ENCODE assay signal across 17 mouse cellular contexts in genomic region chr2:45070612-45071276, GRCm38 (mm10). TPM values are rescaled to one million over a fixed set of nuclear protein-coding genes. Genes with fewer than 3 reads are reported as not detected.
DNase-seq lines count a peak whose midpoint lies in the region; ATAC-seq and TF ChIP-seq lines count a peak whose summit lies in the region.
"Had no signal": no experiment of that assay in that cellular context is flagged by ENCODE, and none has a peak within 500 bp of the region (broad histone marks: within the 10 kb centered on the region; RNA-seq: fewer than 3 reads in every experiment).

No protein-coding gene starts in this region.

- no peaks in the 10 kb centered on the region for H3K27me3 ChIP-seq in kidney, embryonic 16.5 days (ENCODE audit: insufficient read depth, low read length)
- H3K27me3 ChIP-seq in kidney, adult 2 months (replicated peaks; ENCODE audit: control insufficient read depth, insufficient read depth, low read length): no peaks in the 10 kb centered on the region
- H3K27me3 ChIP-seq: embryonic facial prominence, embryonic 12.5 days; liver, embryonic 15.5 days had no signal

- H3K9me3 ChIP-seq in kidney, embryonic 16.5 days (ENCODE audit: low read length): no peaks in the 10 kb centered on the region
- H3K9me3 ChIP-seq: embryonic facial prominence, embryonic 12.5 days; liver, embryonic 15.5 days had no signal

- H3K4me3 ChIP-seq in kidney, embryonic 16.5 days (ENCODE audit: low read length): no peak overlapping the region
- H3K4me3 ChIP-seq in kidney, adult 2 months (ENCODE audit: insufficient read depth, low read depth, low read length): no peak overlapping the region
- H3K4me3 ChIP-seq in lung, adult 2 months (replicated peaks; ENCODE audit: extremely low read depth, low read depth, low read length): no peak overlapping the region
- H3K4me3 ChIP-seq: embryonic facial prominence, embryonic 12.5 days; liver, embryonic 15.5 days had no signal

- no peak for DNase-seq in frontal cortex, postnatal 10 days (ENCODE audit: low spot score in 2 of 2)
- no peak for DNase-seq in kidney, adult 2 months
- DNase-seq in lung, postnatal 10 days: peak; percentile 38
- DNase-seq in lung, adult 2 months: no peak
- no peak for DNase-seq in cerebellum, postnatal 4 days (ENCODE audit: low spot score in 2 of 2)
- DNase-seq in right cerebral cortex, adult 18-20 months: no peak
- DNase-seq: cerebellum, postnatal 36 days; kidney, postnatal 10 days; layer of hippocampus, adult 9-11 months; right cerebral cortex, postnatal 14 days; thymus, postnatal 25 days had no signal

- ATAC-seq in frontal cortex, adult (ENCODE audit: low TSS enrichment): 0 out of 2 replicates have a peak, but pooled peaks have one; percentile 3
- ATAC-seq in kidney, embryonic 16.5 days (ENCODE audit: low FRiP score, low TSS enrichment): no peak
- ATAC-seq: hindbrain, embryonic 16.5 days had no signal

- no peak for TF ChIP-seq POLR2A in kidney, adult 2 months (IDR thresholded peaks at IDR 0.05; ENCODE audit: low read depth, low read length)
- no peak for TF ChIP-seq POLR2A in lung, adult 2 months (IDR thresholded peaks at IDR 0.05; ENCODE audit: borderline replicate concordance, extremely low read depth, low read depth, low read length)

- 0 out of 2 replicates have a peak, but pooled peaks cover 3% of the 10 kb centered on the region for H3K36me3 ChIP-seq in kidney, embryonic 16.5 days (ENCODE audit: insufficient read depth, low read length)
- no peaks in the 10 kb centered on the region for H3K36me3 ChIP-seq in kidney, adult 2 months (ENCODE audit: control insufficient read depth, insufficient read depth, low read length)
- H3K36me3 ChIP-seq: embryonic facial prominence, embryonic 12.5 days had no signal

- peaks cover 43% of the 10 kb centered on the region for H3K4me1 ChIP-seq in kidney, embryonic 16.5 days (ENCODE audit: insufficient read depth, low read length)
- H3K4me1 ChIP-seq in kidney, adult 2 months (ENCODE audit: control insufficient read depth, insufficient read depth, low read length): peaks cover 6% of the 10 kb centered on the region; the same call in 1 of the 2 replicates
- peaks cover 7% of the 10 kb centered on the region for H3K4me1 ChIP-seq in lung, adult 2 months (ENCODE audit: control insufficient read depth, insufficient read depth, low read length)

- H3K27ac ChIP-seq in kidney, embryonic 16.5 days (ENCODE audit: low read length): peak overlapping the region; percentile 56
- H3K27ac ChIP-seq in kidney, adult 2 months (ENCODE audit: insufficient read depth, low read depth, low read length): no peak overlapping the region
- H3K27ac ChIP-seq: embryonic facial prominence, embryonic 12.5 days; stomach, postnatal 0 days had no signal

- H3K4me2 ChIP-seq in kidney, embryonic 16.5 days (replicated peaks; ENCODE audit: low read depth, low read length): no peak overlapping the region
- H3K4me2 ChIP-seq: embryonic facial prominence, embryonic 12.5 days; liver, embryonic 15.5 days had no signal

- H3K9ac ChIP-seq in kidney, embryonic 16.5 days (replicated peaks; ENCODE audit: low read length): no peak overlapping the region
- H3K9ac ChIP-seq: embryonic facial prominence, embryonic 12.5 days; liver, embryonic 15.5 days had no signal

- no peak for TF ChIP-seq CTCF in kidney, adult 2 months (conservative IDR thresholded peaks at IDR 0.05; ENCODE audit: insufficient read depth, insufficient read length, low read depth, low read length)
- no peak for TF ChIP-seq CTCF in lung, adult 2 months (IDR thresholded peaks at IDR 0.05; ENCODE audit: insufficient read depth, low read length)

- WGBS in kidney, embryonic 16.5 days: 40% methylated on average over 6 of the region's 6 CpGs
- 54% methylated on average over 6 of the region's 6 CpGs for WGBS in kidney, adult 2 months
- 28% methylated on average over 6 of the region's 6 CpGs for WGBS in lung, adult 2 months

RNA-seq across cellular contexts. Expression of gene Zeb2, which starts 46.5 kb away (rescaled TPM):
- polyA plus RNA-seq in kidney, embryonic 16.5 days (2015; fragmentation: Nextera tagmentation; extraction: Ambion mirVana): 49.3 and 57.6 TPM in 2 replicates
- polyA plus RNA-seq in kidney, adult 2 months (2012; rRNA removed): 22.7 and 25.6 TPM in 2 replicates
- polyA plus RNA-seq in lung, adult 2 months (2012; rRNA removed): 26.1 and 59.0 TPM in 2 replicates
